Mouse (Mus musculus): Measurements from ENCODE around the gene Tnnt3.

DNA sequence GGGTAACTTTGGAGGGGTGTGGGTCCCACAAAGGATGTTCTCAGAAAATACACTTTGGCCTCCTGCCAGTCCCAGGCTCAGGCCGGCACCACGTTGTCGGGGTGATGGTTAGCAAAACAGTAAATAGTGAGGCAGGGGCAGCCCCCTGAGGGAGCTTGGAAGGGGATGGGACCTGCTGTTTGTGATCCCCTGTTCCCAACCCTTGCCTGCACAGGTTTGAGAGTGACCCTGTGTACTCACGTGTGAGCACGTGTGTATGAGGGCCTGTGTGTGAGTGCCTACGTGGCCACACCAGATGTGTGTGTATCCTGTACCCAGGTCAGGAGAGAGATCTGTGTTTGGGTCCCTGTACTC lies 16.4 kb upstream of the Tnnt3 start:
- TF ChIP-seq CTCF (conservative IDR thresholded peaks at IDR 0.05; ENCODE audit: low read length) (no peak), NANOG (IDR thresholded peaks at IDR 0.05; ENCODE audit: borderline replicate concordance, low read length) (no peak)
